Mouse (Mus musculus) CH12.LX (cell line): ENCODE results near the gene Vps33a. TPM values are rescaled to one million over a fixed set of nuclear protein-coding genes. Genes with fewer than 3 reads are reported as not detected.

Experiments used
- DNase-seq: peaks from one replicate; pipeline ENCODE4 v3.0.0-alpha.2; 2013; ENCODE audit errors: extremely low read depth
- H3K27ac ChIP-seq: 2 replicates; pipeline ENCODE4 v1.5.1; 2012; ENCODE audit warnings: low read depth, mild to moderate bottlenecking, control low read depth, moderate library complexity; ENCODE audit not compliant: insufficient read depth
- H3K27me3 ChIP-seq: replicated peaks from 2 replicates; pipeline ENCODE3; 2012; ENCODE audit warnings: inconsistent platforms
- H3K36me3 ChIP-seq, 2 experiments: replicated peaks in 1 of 2; 2 replicates each; pipeline versions ENCODE3 to v1.6.1; 2012; ENCODE audit warnings: inconsistent platforms in 1 of 2, low read length in 1 of 2, mild to moderate bottlenecking in 1 of 2, mixed read lengths in 1 of 2, moderate library complexity in 1 of 2; ENCODE audit not compliant: control insufficient read depth in 1 of 2, insufficient read depth in 1 of 2
- H3K4me1 ChIP-seq, 2 experiments: 2 replicates each; pipeline ENCODE4 v1.6.1; 2012; ENCODE audit warnings: inconsistent platforms in 1 of 2, moderate library complexity in 1 of 2; ENCODE audit not compliant: insufficient read depth in 2 of 2, control insufficient read depth in 1 of 2
- H3K4me2 ChIP-seq: 2 replicates; pipeline ENCODE4 v1.6.1; 2012; ENCODE audit warnings: low read depth, mild to moderate bottlenecking, control low read depth; ENCODE audit not compliant: poor library complexity, insufficient read depth, severe bottlenecking
- H3K4me3 ChIP-seq, 3 experiments: fragments of 150-350 bp in 1 of 3; sonication (generic) in 1 of 3; replicated peaks in 1 of 3; 2 replicates each; pipeline versions ENCODE3 to v1.5.1; 2011 to 2012; ENCODE audit warnings: low read depth in 2 of 3, low read length in 2 of 3, mild to moderate bottlenecking in 2 of 3, moderate library complexity in 2 of 3, control low read depth in 1 of 3, improper control_type of control experiment in 1 of 3, inconsistent platforms in 1 of 3, mixed read lengths in 1 of 3; ENCODE audit not compliant: poor library complexity in 1 of 3
- H3K79me2 ChIP-seq: replicated peaks from 2 replicates; pipeline ENCODE4 v1.6.1; 2012; ENCODE audit warnings: mild to moderate bottlenecking, moderate library complexity; ENCODE audit not compliant: control insufficient read depth, poor library complexity, insufficient read depth, severe bottlenecking; ENCODE audit errors: extremely low read depth
- H3K9ac ChIP-seq: 2 replicates; pipeline ENCODE4 v1.6.1; 2012; ENCODE audit warnings: low read depth, mild to moderate bottlenecking, control low read depth, moderate library complexity; ENCODE audit not compliant: insufficient read depth
- H3K9me3 ChIP-seq: replicated peaks from 2 replicates; pipeline ENCODE3; 2012; ENCODE audit warnings: low read length, inconsistent platforms, mixed read lengths
- BHLHE40 ChIP-seq: IDR thresholded peaks from 2 replicates; pipeline ENCODE4 v1.6.1; 2011; ENCODE audit warnings: mild to moderate bottlenecking, low read depth, low read length, improper control_type of control experiment
- CTCF ChIP-seq, 2 experiments: IDR thresholded peaks in 1 of 2; conservative IDR thresholded peaks in 1 of 2; 2 replicates each; pipeline ENCODE4 v1.5.1; 2011 to 2012; ENCODE audit warnings: low read depth in 2 of 2, low read length in 2 of 2, improper control_type of control experiment in 1 of 2, inconsistent platforms in 1 of 2, mild to moderate bottlenecking in 1 of 2, moderate library complexity in 1 of 2
- E2F4 ChIP-seq: IDR thresholded peaks from 2 replicates; pipeline ENCODE4 v1.6.1; 2011; ENCODE audit warnings: low read depth, low read length, improper control_type of control experiment; ENCODE audit not compliant: insufficient replicate concordance
- ELF1 ChIP-seq: IDR thresholded peaks from 2 replicates; pipeline ENCODE4 v1.6.1; 2014; ENCODE audit warnings: low read depth, mild to moderate bottlenecking, inconsistent platforms, low read length, improper control_type of control experiment
- EP300 ChIP-seq: IDR thresholded peaks from 2 replicates; pipeline ENCODE4 v1.6.1; 2011; ENCODE audit warnings: low read length, improper control_type of control experiment
- ETS1 ChIP-seq: conservative IDR thresholded peaks from 2 replicates; pipeline ENCODE4 v1.6.1; 2012; ENCODE audit warnings: low read depth, mild to moderate bottlenecking, inconsistent platforms, low read length, improper control_type of control experiment, moderate library complexity
- GABPA ChIP-seq: IDR thresholded peaks from 2 replicates; pipeline ENCODE4 v1.6.1; 2012; ENCODE audit warnings: low read depth, low read length, improper control_type of control experiment, inconsistent platforms; ENCODE audit not compliant: insufficient replicate concordance
- HCFC1 ChIP-seq: IDR thresholded peaks from 2 replicates; pipeline ENCODE4 v1.6.1; 2012; ENCODE audit warnings: low read depth, mild to moderate bottlenecking, inconsistent platforms, low read length, improper control_type of control experiment
- IRF4 ChIP-seq: IDR thresholded peaks from 2 replicates; pipeline ENCODE4 v1.6.1; 2014; ENCODE audit warnings: low read depth, mild to moderate bottlenecking, inconsistent platforms, low read length, improper control_type of control experiment
- KAT2A ChIP-seq: IDR thresholded peaks from 2 replicates; pipeline ENCODE4 v1.6.1; 2012; ENCODE audit warnings: low read length, improper control_type of control experiment, inconsistent platforms; ENCODE audit not compliant: insufficient replicate concordance
- MAX ChIP-seq: IDR thresholded peaks from 2 replicates; pipeline ENCODE4 v1.6.1; 2011; ENCODE audit warnings: low read length, improper control_type of control experiment
- MAZ ChIP-seq: IDR thresholded peaks from 2 replicates; pipeline ENCODE4 v1.6.1; 2012; ENCODE audit warnings: low read depth, mild to moderate bottlenecking, inconsistent platforms, low read length, improper control_type of control experiment, moderate library complexity
- MEF2A ChIP-seq: IDR thresholded peaks from 2 replicates; pipeline ENCODE4 v1.6.1; 2014; ENCODE audit warnings: low read depth, mild to moderate bottlenecking, inconsistent platforms, low read length, improper control_type of control experiment, borderline replicate concordance
- MXI1 ChIP-seq: IDR thresholded peaks from 2 replicates; pipeline ENCODE4 v1.6.1; 2011; ENCODE audit warnings: mild to moderate bottlenecking, low read depth, low read length, improper control_type of control experiment
- MYC ChIP-seq: IDR thresholded peaks from 2 replicates; pipeline ENCODE4 v1.6.1; 2011; ENCODE audit warnings: low read depth, mild to moderate bottlenecking, improper control_type of control experiment, low read length
- NELFE ChIP-seq: IDR thresholded peaks from 2 replicates; pipeline ENCODE4 v1.6.1; 2011; ENCODE audit warnings: low read depth, low read length, improper control_type of control experiment
- NRF1 ChIP-seq: IDR thresholded peaks from 2 replicates; pipeline ENCODE4 v1.6.1; 2014; ENCODE audit warnings: low read depth, mild to moderate bottlenecking, inconsistent platforms, low read length, improper control_type of control experiment, moderate library complexity
- POLR2A ChIP-seq: IDR thresholded peaks from 2 replicates; pipeline ENCODE4 v1.6.1; 2011; ENCODE audit warnings: low read depth, mild to moderate bottlenecking, improper control_type of control experiment, low read length
- POLR2AphosphoS2 ChIP-seq: IDR thresholded peaks from 2 replicates; pipeline ENCODE4 v1.6.1; 2011; ENCODE audit warnings: low read depth, low read length, improper control_type of control experiment
- RAD21 ChIP-seq: IDR thresholded peaks from 2 replicates; pipeline ENCODE4 v1.6.1; 2011; ENCODE audit warnings: low read depth, mild to moderate bottlenecking, low read length, improper control_type of control experiment, moderate library complexity
- SIN3A ChIP-seq: IDR thresholded peaks from 2 replicates; pipeline ENCODE4 v1.6.1; 2012; ENCODE audit warnings: low read length, improper control_type of control experiment, inconsistent platforms
- SMC3 ChIP-seq: IDR thresholded peaks from 2 replicates; pipeline ENCODE4 v1.6.1; 2011; ENCODE audit warnings: low read depth, low read length, improper control_type of control experiment
- TCF12 ChIP-seq: IDR thresholded peaks from 2 replicates; pipeline ENCODE4 v1.6.1; 2014; ENCODE audit warnings: low read depth, mild to moderate bottlenecking, inconsistent platforms, low read length, improper control_type of control experiment
- UBTF ChIP-seq: IDR thresholded peaks from 2 replicates; pipeline ENCODE4 v1.6.1; 2012; ENCODE audit warnings: low read depth, mild to moderate bottlenecking, inconsistent platforms, low read length, improper control_type of control experiment, moderate library complexity
- USF1 ChIP-seq: IDR thresholded peaks from 2 replicates; pipeline ENCODE4 v1.6.1; 2014; ENCODE audit warnings: low read depth, mild to moderate bottlenecking, inconsistent platforms, low read length, improper control_type of control experiment
- USF2 ChIP-seq: conservative IDR thresholded peaks from 2 replicates; pipeline ENCODE4 v1.6.1; 2011; ENCODE audit warnings: low read depth, low read length, improper control_type of control experiment
- ZMIZ1 ChIP-seq: IDR thresholded peaks from 2 replicates; pipeline ENCODE4 v1.6.1; 2012; ENCODE audit warnings: low read depth, mild to moderate bottlenecking, inconsistent platforms, low read length, improper control_type of control experiment
- ZNF384 ChIP-seq: IDR thresholded peaks from 2 replicates; pipeline ENCODE4 v1.6.1; 2012; ENCODE audit warnings: low read depth, low read length, improper control_type of control experiment, inconsistent platforms
- dilution Hi-C: fragments of 300-500 bp; cut with MboI; formaldehyde crosslinking; loops from 2 replicates; pipeline ENCODE4 v1.14.3; 2020; ENCODE audit warnings: low sequenced_read_pairs; ENCODE audit not compliant: extremely low pct_unique_long_range_greater_than_20kb, extremely low pct_ligation_motif_present
- in situ Hi-C: fragments of 300-500 bp; cut with MboI; formaldehyde crosslinking; loops from 3 replicates; pipeline ENCODE4 v1.14.3; 2019; ENCODE audit warnings: low sequenced_read_pairs, low pct_ligation_motif_present, low pct_unique_long_range_greater_than_20kb, mixed read lengths
- polyA plus RNA-seq: library from polyadenylated mRNA; unstranded; fragments of >175 nt; gene quantifications from 2 replicates; pipeline ENCODE4 v1.2.1, GENCODE M21; 2012; ENCODE audit warnings: low read depth; ENCODE audit not compliant: insufficient read length
- total RNA-seq, 2 experiments: library from RNA; depleted of rRNA; stranded (reverse); fragments of 300-350 nt in 1 of 2; fragments of >200 nt in 1 of 2; gene quantifications; 2 replicates each; pipeline ENCODE4 v1.2.3; 2012 to 2014

Vps33a gene
- 21.0 and 24.8 TPM in 2 replicates for total RNA-seq (2012; rRNA removed)
- 17.0 and 17.1 TPM in 2 replicates for total RNA-seq (2014; rRNA removed)
- polyA plus RNA-seq: 27.8 and 30.6 TPM in 2 replicates

GRCm38 (mm10) chr5:123572357-123573186 lies at the start of gene Vps33a:
Gene Vps33a, minus strand, starts transcription at chr5:123573038.
- TF ChIP-seq ZMIZ1: peak; percentile 71; the same call in 1 of the 2 replicates
- no peak for TF ChIP-seq CTCF (conservative IDR thresholded peaks at IDR 0.05 in 1 of 2, IDR thresholded peaks at IDR 0.05 in 1 of 2; ENCODE audit: low read depth in 2 of 2, low read length in 2 of 2)
- 0 out of 2 replicates have a peak, but pooled peaks have one; percentile 51 for TF ChIP-seq KAT2A
- TF ChIP-seq BHLHE40: peak; percentile 99
- TF ChIP-seq USF1: peak; percentile 100
- TF ChIP-seq MEF2A: peak; percentile 55; the same call in 1 of the 2 replicates
- TF ChIP-seq USF2: peak; percentile 100
- TF ChIP-seq UBTF: no peak
- TF ChIP-seq EP300: no peak
- peak; percentile 96 for TF ChIP-seq MXI1
- TF ChIP-seq ZNF384: no peak
- TF ChIP-seq TCF12: peak; percentile 84
- TF ChIP-seq MAX: peak; percentile 98
- peak; percentile 49; the same call in 1 of the 2 replicates for TF ChIP-seq MAZ
- TF ChIP-seq HCFC1: peak; percentile 84
- TF ChIP-seq POLR2A: peak; percentile 88
- TF ChIP-seq MYC: peak; percentile 80
- TF ChIP-seq NRF1: peak; percentile 85
- TF ChIP-seq POLR2AphosphoS2: 0 out of 2 replicates have a peak, but pooled peaks have one; percentile 39
- peak; percentile 68 for TF ChIP-seq ELF1
- TF ChIP-seq RAD21: no peak
- peak; percentile 69 for TF ChIP-seq ETS1
- peak; percentile 98 for TF ChIP-seq SIN3A
- TF ChIP-seq E2F4: no peak
- TF ChIP-seq IRF4: peak; percentile 20; the same call in 1 of the 2 replicates
- TF ChIP-seq NELFE: peak; percentile 79
- no peak for TF ChIP-seq GABPA
- TF ChIP-seq SMC3: no peak
- dilution Hi-C loops (no loop called here), in situ Hi-C loops (loop anchor here (5.0 kb wide), 1 partner anchor 55 kb away; no protein-coding TSS in a partner anchor)
- no peaks in the 10 kb centered on the region; the same call in 1 of the 2 replicates for H3K79me2 ChIP-seq
- peak; percentile 99 for DNase-seq
- H3K36me3 ChIP-seq: peaks cover 23 to 45% of the 10 kb centered on the region in 2 experiments
- H3K4me2 ChIP-seq: peak within 1 kb of the TSS; percentile 77
- H3K27me3 ChIP-seq: no peaks in the 10 kb centered on the region
- no peaks in the 10 kb centered on the region for H3K9me3 ChIP-seq
- H3K4me1 ChIP-seq: peaks cover 10 to 21% of the 10 kb centered on the region in 2 experiments
- H3K9ac ChIP-seq: peak within 1 kb of the TSS; percentile 60
- H3K27ac ChIP-seq: peak within 1 kb of the TSS; percentile 17; the same call in 1 of the 2 replicates
- peak within 1 kb of the TSS; percentile 68 to 91 (median 82) for H3K4me3 ChIP-seq
